Mouse (Mus musculus) liver, postnatal 0 days (tissue): Measurements from ENCODE around the gene Mob1a.

ENCODE experiments used
- CTCF ChIP-seq: sonication (generic); IDR thresholded peaks from 2 replicates; pipeline ENCODE4 v1.5.1; 2016; ENCODE audit warnings: antibody characterized with exemption, low read depth
- EP300 ChIP-seq: IDR thresholded peaks from 2 replicates; pipeline ENCODE4 v1.6.1; 2016; ENCODE audit warnings: antibody characterized with exemption, low read depth, mild to moderate bottlenecking

DNA sequence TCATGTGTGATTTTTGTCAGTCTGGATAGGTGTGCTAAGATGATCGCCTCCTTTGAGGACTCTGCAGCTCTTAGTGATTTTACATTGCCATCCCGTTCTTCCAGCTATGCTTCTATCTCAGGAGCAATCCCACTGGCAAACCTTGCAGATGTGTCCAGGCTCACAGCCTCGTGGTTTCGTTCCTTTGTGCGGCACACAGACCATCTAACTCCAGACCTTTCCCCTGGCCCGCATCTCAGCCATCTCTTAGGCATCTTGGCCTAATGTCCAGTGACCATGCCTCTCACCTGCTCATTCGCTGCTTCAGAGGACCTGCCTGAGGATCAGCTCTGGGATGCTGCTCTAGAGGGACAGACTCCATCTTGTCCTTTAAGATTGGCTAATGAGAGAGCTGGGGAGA lies 24.4 kb downstream of the Mob1a start:
- TF ChIP-seq EP300 (no peak), CTCF (no peak)
